Mouse (Mus musculus): ENCODE data around the gene Anapc4. TPM values are rescaled to one million over a fixed set of nuclear protein-coding genes. Genes with fewer than 3 reads are reported as not detected.

Anapc4 gene
- polyA plus RNA-seq, 1 experiment from 2014 or later = 179 TPM

DNA sequence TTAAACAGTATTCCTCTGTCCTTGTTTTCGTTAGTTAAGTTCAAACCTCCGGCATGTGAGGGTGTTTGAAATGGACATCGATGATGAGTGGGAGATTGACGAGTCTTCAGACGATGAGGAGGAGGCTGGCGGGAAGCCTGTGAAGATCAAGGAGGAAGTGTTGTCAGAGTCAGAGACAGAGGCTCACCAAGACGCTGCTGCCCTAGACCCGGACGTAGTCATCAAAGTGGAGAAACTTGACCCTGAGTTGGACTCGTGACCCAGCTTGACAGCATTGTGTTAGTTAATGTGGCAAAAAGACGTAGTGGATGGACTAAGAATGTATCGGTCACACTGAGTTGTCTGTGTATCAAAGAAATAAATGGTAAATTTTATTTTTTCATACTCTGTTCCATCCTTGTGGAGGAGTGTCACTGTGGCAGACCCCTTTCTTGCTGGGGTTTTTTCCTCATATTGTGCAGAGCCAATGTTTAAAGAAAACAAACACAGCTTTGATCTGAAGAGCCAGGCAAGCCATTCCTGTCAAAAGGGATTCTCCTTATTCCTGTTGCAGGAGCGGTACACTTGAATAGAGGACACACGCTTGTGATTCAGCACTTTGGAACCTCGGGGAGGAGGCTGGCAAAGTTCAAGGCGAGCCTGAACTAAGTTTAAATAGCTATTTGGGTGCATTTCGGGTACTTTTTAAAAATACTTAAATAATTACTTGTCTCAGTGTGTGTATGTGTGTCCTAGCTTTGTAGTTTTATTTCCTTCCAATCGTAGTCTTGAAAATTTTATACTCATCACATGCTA lies 32.7 kb downstream of the Anapc4 start:
- ChIA-PET CTCF (interaction anchor here (0.7 to 4.5 kb wide), 9 partner anchors 11 to 265 kb away, joined by 3 to 15 read pairs (median 4); no protein-coding TSS in a partner anchor), POLR2A (interaction anchor here (0.6 to 1.1 kb wide), 2 partner anchors 25 to 328 kb away, joined by 3 read pairs; no protein-coding TSS in a partner anchor)
- DNase-seq (ENCODE audit: low read depth, low spot score) = no peak
- in situ Hi-C loops (cut with MboI; ENCODE audit: low pct_unique_long_range_greater_than_20kb) = no loop called here
- H3K27me3 ChIP-seq = no peaks in the 10 kb centered on the region
- TF ChIP-seq CTCF (IDR thresholded peaks at IDR 0.05) = no peak
- ATAC-seq = no peak

DNA sequence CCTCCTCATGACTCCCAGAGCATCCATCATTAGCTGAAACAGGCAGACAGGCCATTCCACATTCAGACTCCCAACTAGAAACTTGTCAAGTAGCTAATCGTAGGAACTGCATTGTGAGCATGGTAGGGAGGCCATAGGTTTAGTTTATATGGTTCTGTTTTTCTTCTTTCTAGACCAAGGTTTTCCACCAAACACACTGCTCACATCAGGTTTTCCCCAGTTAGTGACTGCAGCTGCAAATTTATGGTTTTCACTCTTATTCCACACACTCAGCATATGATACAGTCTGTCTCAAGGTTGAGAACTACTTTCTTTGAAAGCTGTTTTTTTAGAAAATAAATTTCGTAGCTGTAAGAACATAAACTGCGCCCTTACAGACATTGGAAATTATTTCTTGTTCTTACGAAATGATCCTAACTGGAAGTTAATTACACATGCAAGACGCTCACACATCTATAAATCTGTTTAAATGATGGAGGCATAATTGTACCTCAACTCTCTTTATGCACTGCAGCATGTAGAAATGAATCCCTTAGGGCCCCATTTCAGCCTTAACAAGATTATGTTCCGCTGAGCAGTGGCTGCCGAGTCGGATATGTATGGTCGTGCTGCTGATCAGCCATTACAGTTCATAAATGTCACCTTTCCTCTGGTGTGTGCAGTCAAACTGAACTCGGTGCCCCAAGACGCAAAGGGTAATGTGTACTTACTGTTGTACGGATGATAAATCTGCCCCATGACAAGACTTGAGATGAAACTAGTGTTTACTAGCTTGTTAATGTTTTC lies 35.3 kb downstream of the Anapc4 start:
- ChIA-PET CTCF (interaction anchor here (0.9 to 1.6 kb wide), 4 partner anchors 13 to 255 kb away, joined by 3 to 5 read pairs (median 4); no protein-coding TSS in a partner anchor), POLR2A (interaction anchor here (0.6 kb wide), 1 partner anchor 15 kb away, joined by 3 read pairs; no protein-coding TSS in a partner anchor)
- no peak for DNase-seq (ENCODE audit: low read depth, low spot score)
- in situ Hi-C loops (cut with MboI; ENCODE audit: low pct_unique_long_range_greater_than_20kb) = no loop called here
- ATAC-seq = no peak
- TF ChIP-seq CTCF (IDR thresholded peaks at IDR 0.05) = no peak
- H3K27me3 ChIP-seq = no peaks in the 10 kb centered on the region

DNA sequence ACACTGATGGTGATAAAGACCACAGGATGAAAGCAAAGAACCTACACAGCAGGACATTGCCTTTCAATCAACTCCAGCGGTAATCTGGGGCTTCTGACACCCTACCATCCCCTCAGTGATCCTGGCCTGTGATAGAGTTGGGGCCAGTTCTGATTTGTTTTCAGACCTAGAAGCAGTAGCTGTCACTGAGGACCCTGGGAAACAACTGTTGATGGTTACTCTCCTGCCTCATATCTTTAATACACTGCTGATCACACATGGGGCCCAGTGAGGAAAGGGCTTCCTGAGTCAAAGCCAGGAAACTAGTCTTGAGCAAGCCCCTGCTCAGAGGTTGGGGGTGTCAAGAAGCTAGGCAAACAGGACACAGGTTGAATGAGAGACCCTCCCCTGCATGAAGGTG lies 37.6 kb downstream of the Anapc4 start:
- in situ Hi-C loops (cut with MboI; ENCODE audit: low pct_unique_long_range_greater_than_20kb) = loop anchor here (5.0 kb wide), 1 partner anchor 246 kb away; no protein-coding TSS in a partner anchor
- H3K27me3 ChIP-seq = no peaks in the 10 kb centered on the region
- ChIA-PET POLR2A (no interaction called here), CTCF (interaction anchor here (1.1 kb wide), 1 partner anchor 12 kb away, joined by 3 read pairs; no protein-coding TSS in a partner anchor)
- TF ChIP-seq CTCF (IDR thresholded peaks at IDR 0.05) = no peak
- no peak for ATAC-seq
- no peak for DNase-seq (ENCODE audit: low read depth, low spot score)

DNA sequence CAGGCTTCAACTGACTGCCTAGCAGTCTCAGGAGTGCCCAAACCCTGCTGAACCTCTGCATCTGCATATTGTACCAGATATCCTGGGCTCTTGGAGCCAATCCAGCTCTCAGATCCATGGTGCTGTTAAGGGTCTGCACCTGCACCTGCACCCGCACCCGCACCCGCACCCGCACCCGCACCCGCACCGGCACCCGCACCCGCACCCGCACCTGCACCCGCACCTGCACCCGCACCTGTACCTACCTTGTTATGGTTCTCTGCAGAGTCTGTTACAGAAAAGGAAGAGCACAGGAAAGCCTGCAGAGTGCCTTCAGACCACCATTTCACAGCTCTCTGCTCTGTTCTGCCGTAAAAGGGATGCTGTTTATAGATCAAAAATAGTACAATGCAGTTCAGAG lies 38.2 kb downstream of the Anapc4 start:
- H3K27me3 ChIP-seq = no peaks in the 10 kb centered on the region
- TF ChIP-seq CTCF (IDR thresholded peaks at IDR 0.05) = no peak
- POLR2A ChIA-PET = no interaction called here
- ATAC-seq (no peak), DNase-seq (ENCODE audit: low read depth, low spot score) (no peak)
- CTCF ChIA-PET = interaction anchor here (0.9 to 1.5 kb wide), 2 partner anchors 9 to 251 kb away, joined by 3 to 5 read pairs; no protein-coding TSS in a partner anchor
- in situ Hi-C loops (cut with MboI; ENCODE audit: low pct_unique_long_range_greater_than_20kb) = loop anchor here (5.0 kb wide), 1 partner anchor 245 kb away; no protein-coding TSS in a partner anchor

DNA sequence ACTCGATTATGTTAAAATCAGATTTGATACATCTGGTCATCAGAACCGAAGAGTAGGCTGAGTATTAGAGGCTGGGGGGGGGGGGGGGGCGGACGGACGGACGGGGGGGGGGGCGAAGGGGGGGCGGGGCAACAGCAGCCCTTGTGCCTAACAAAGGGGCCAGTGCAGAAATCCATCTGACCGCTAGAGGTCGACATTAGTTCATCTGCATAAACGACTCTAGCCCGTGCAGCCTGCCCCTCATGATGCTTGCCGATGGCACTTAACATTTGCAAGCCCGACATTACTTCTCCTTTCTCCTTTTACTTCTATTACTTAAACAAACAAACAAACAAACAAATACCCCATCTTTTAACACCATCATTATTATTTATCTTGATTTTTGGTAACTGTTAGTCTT lies 45.0 kb downstream of the Anapc4 start:
- ATAC-seq (peak; percentile 19), DNase-seq (ENCODE audit: low read depth, low spot score) (peak; percentile 43)
- in situ Hi-C loops (cut with MboI; ENCODE audit: low pct_unique_long_range_greater_than_20kb) = no loop called here
- no peaks in the 10 kb centered on the region for H3K27me3 ChIP-seq
- ChIA-PET CTCF (interaction anchor here (0.9 to 2.5 kb wide), 3 partner anchors 131 to 245 kb away, joined by 3 to 24 read pairs (median 5); no protein-coding TSS in a partner anchor), POLR2A (interaction anchor here (1.2 kb wide), 1 partner anchor 245 kb away, joined by 3 read pairs; no protein-coding TSS in a partner anchor)
- peak; percentile 91 for TF ChIP-seq CTCF (IDR thresholded peaks at IDR 0.05)

DNA sequence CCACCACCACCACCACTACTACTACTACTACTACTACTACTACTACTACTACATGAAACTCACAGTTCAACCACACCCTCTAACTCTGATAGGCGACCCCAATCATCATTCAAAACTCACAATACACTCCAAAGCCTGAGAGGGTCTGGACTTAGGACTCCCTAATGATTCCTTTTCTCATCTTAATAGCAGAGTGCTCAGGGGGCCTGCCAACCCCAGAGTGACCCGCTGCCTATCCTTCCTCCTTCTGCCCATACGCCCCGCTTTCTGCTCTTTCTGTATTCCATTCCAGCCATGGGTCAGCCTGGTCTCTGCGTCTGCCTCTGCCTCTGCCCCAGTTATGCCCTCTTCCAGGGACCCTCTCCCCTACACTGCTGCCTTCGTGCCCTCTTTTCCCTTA lies 46.1 kb downstream of the Anapc4 start:
- POLR2A ChIA-PET = interaction anchor here (1.2 kb wide), 1 partner anchor 244 kb away, joined by 3 read pairs; no protein-coding TSS in a partner anchor

DNA sequence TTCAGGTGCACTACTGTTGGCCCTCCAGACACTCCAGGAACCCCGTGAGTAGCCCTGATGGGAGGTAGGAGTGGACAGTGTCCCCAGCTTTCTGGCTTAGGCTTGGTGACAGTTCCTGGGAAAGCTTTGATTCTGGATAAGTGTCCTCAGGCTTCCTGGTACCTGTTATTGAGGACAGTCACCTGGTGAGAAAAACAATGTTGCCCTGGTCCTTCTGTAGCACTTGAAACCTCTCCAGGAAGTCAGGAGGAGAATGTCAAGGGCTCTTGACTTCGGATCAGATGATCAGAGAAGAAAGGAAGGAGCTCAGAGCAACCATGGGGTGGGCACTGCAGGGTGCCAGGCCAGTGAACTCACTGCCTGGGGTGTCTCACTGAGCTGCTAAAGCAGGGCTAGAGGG lies 48.6 kb downstream of the Anapc4 start:
- CTCF ChIA-PET = interaction anchor here (1.9 kb wide), 1 partner anchor 241 kb away, joined by 13 read pairs; no protein-coding TSS in a partner anchor
- POLR2A ChIA-PET = no interaction called here
- TF ChIP-seq CTCF (IDR thresholded peaks at IDR 0.05) = no peak
- no peak for DNase-seq (ENCODE audit: low read depth, low spot score)
- no peaks in the 10 kb centered on the region for H3K27me3 ChIP-seq
- in situ Hi-C loops (cut with MboI; ENCODE audit: low pct_unique_long_range_greater_than_20kb) = loop anchor here (5.0 kb wide), 1 partner anchor 165 kb away; no protein-coding TSS in a partner anchor
- no peak for ATAC-seq

More for the DNA sequence above, 46.1 kb downstream of the Anapc4 start:
- H3K27me3 ChIP-seq = no peaks in the 10 kb centered on the region
- DNase-seq (ENCODE audit: low read depth, low spot score) (no peak), ATAC-seq (no peak)
- in situ Hi-C loops (cut with MboI; ENCODE audit: low pct_unique_long_range_greater_than_20kb) = loop anchor here (5.0 kb wide), 1 partner anchor 167 kb away; no protein-coding TSS in a partner anchor
- no peak for TF ChIP-seq CTCF (IDR thresholded peaks at IDR 0.05)
- CTCF ChIA-PET = interaction anchor here (1.0 to 1.7 kb wide), 2 partner anchors 130 to 243 kb away, joined by 5 to 12 read pairs; no protein-coding TSS in a partner anchor

DNA sequence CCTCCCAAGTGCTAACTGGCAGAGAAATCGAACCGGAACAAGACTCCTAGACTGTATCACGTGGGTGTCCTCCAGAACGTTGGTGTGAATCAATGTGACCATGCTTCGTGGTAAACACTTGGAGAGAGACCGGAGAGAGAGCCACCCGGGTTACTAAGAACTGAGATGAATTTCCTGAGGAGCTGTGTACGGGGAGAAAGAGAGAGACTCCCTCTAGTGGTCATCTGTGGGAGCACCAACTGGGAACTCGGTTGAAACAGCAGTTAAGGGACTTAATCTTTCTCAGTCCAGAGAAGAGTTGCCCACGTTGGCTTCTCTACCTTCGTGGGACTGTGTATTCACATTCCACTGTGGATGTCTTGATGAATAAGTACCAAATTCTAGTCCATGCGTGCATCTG lies 53.3 kb downstream of the Anapc4 start:
- in situ Hi-C loops (cut with MboI; ENCODE audit: low pct_unique_long_range_greater_than_20kb) = no loop called here
- no peak for ATAC-seq
- no peaks in the 10 kb centered on the region for H3K27me3 ChIP-seq
- ChIA-PET POLR2A (no interaction called here), CTCF (interaction anchor here (0.9 to 1.5 kb wide), 3 partner anchors 25 to 155 kb away, joined by 3 to 5 read pairs (median 4); no protein-coding TSS in a partner anchor)
- DNase-seq (ENCODE audit: low read depth, low spot score) = no peak
- TF ChIP-seq CTCF (IDR thresholded peaks at IDR 0.05) = peak; percentile 79

DNA sequence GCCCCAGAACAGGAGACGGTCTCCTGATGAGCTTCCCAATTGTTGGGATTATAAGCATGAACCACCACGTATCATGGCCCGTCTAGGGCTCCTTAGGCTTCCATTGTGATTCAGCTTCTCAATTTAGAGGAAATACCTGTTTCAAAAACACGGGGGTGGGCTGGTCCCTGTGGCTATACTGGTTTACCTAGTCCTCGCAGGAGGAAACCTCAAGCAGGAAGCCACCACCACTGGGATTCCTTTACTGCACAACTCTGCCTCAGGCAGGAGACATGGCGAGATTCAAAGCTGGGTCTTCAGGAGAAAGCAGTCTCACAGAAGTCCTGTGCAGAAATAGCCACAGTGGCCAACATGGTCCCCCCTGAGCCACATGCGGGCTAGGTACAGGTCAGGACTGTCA lies 56.1 kb downstream of the Anapc4 start:
- DNase-seq (ENCODE audit: low read depth, low spot score) (no peak), ATAC-seq (no peak)
- no peak for TF ChIP-seq CTCF (IDR thresholded peaks at IDR 0.05)
- ChIA-PET CTCF (interaction anchor here (0.7 to 1.4 kb wide), 3 partner anchors 92 to 234 kb away, joined by 3 to 4 read pairs (median 3); no protein-coding TSS in a partner anchor), POLR2A (interaction anchor here (0.6 kb wide), 1 partner anchor 121 kb away, joined by 3 read pairs; no protein-coding TSS in a partner anchor)
- in situ Hi-C loops (cut with MboI; ENCODE audit: low pct_unique_long_range_greater_than_20kb) = no loop called here
- H3K27me3 ChIP-seq = no peaks in the 10 kb centered on the region

Data from Patski (cell line).